7 mouse cellular contexts compared by ENCODE assay signal in the genomic region with DNA sequence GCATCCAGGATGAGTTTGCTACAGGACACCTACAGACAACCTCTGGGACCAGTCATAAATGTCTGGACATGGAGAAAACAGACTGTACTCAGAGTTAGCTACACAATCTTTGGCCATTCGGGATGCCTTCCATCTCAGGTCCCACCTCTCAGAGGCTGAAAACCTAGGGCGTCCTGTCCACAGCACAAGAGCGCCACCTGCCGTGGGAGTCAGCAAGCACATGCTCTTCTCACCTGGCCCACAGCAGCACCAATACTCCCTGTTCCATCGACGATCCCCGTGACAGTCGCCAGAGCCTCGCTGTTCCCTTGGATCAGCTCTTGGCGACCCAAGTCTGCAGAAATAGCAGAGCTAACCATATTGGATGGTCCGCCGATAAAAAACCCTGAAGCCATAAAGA. TPM values are rescaled to one million over a fixed set of nuclear protein-coding genes. Genes with fewer than 3 reads are reported as not detected.
A peak's percentile ranks its signal among the peaks of the same experiment; 100 is the strongest.
DNase-seq lines count a peak whose midpoint lies in the region; ATAC-seq lines count a peak whose summit lies in the region.

No protein-coding gene starts in this region.

- peak; percentile 95 for ATAC-seq in granulocyte monocyte progenitor cell, adult 5-6 weeks (replicated peaks; ENCODE audit: poor library complexity, severe bottlenecking)
- ATAC-seq in midbrain, embryonic 14.5 days (ENCODE audit: low FRiP score, low TSS enrichment), result peak; percentile 62; the same call in 1 of the 2 replicates

- no peak overlapping the region for H3K9ac ChIP-seq in midbrain, embryonic 14.5 days (replicated peaks; ENCODE audit: low read length)

- peaks cover 45% of the 10 kb centered on the region for H3K36me3 ChIP-seq in midbrain, embryonic 14.5 days (ENCODE audit: control insufficient read depth, insufficient read depth, low read length)

- no peaks in the 10 kb centered on the region for H3K9me3 ChIP-seq in midbrain, embryonic 14.5 days (ENCODE audit: control insufficient read depth, low read length)

- H3K27me3 ChIP-seq in midbrain, embryonic 14.5 days (ENCODE audit: control insufficient read depth, insufficient read depth, low read length), result no peaks in the 10 kb centered on the region

- WGBS in midbrain, embryonic 14.5 days, result 16% methylated on average over 12 of the region's 12 CpGs

- peak; percentile 90 for DNase-seq in adrenal gland, postnatal 10 days
- peak; percentile 85 for DNase-seq in embryo, embryonic 9.5 days (ENCODE audit: extremely low spot score)
- DNase-seq in kidney, adult 11 months, result peak; percentile 68
- peak; percentile 79 to 80 for DNase-seq in left cerebral cortex, postnatal 36 days (ENCODE audit: low spot score in 2 of 2)
- DNase-seq in midbrain, embryonic 14.5 days, result peak; percentile 90
- peak; percentile 69 for DNase-seq in spleen, adult 12 weeks (ENCODE audit: low spot score)

- intact Hi-C loops in left cerebral cortex, postnatal 36 days (cut with DNase I), result loop anchor here (1.0 to 5.0 kb wide), 3 partner anchors 87 to 197 kb away; no protein-coding TSS in a partner anchor

- no peak overlapping the region for H3K4me3 ChIP-seq in midbrain, embryonic 14.5 days (replicated peaks; ENCODE audit: low read depth, low read length)

- peaks cover 28% of the 10 kb centered on the region; the same call in 1 of the 2 replicates for H3K4me1 ChIP-seq in midbrain, embryonic 14.5 days (ENCODE audit: control insufficient read depth, insufficient read depth, low read length)

- no peak overlapping the region for H3K27ac ChIP-seq in midbrain, embryonic 14.5 days (replicated peaks; ENCODE audit: low read depth, low read length)

- no peak overlapping the region for H3K4me2 ChIP-seq in midbrain, embryonic 14.5 days (ENCODE audit: low read length)

RNA-seq across cellular contexts. Expression of a gene that starts 33.5 kb away (rescaled TPM):
- 10 to 100 TPM; 35.4 to 38.9 TPM for total RNA-seq in adrenal gland, postnatal 10 days (2021)
- 0.88 TPM in 1 of 2 replicates, not detected in the other for total RNA-seq in granulocyte monocyte progenitor cell, adult 5-6 weeks (2014; fragmentation: Nextera tagmentation)
- 0.26 and 0.41 TPM in 2 replicates for total RNA-seq in granulocyte monocyte progenitor cell, adult 5-6 weeks (2017)
- total RNA-seq in left cerebral cortex, postnatal 36 days (2021), result 10 to 100 TPM; 70.8 to 79.2 TPM
- 58.4 and 69.3 TPM in 2 replicates for polyA plus RNA-seq in midbrain, embryonic 14.5 days (2014; fragmentation: Nextera tagmentation; extraction: Ambion mirVana)

RNA-seq across cellular contexts. Expression of a gene that starts 37.0 kb away (rescaled TPM):
- 1 to 10 TPM; 1.4 to 1.5 TPM for total RNA-seq in adrenal gland, postnatal 10 days (2021)
- 1.4 TPM in 1 of 2 replicates, not detected in the other for total RNA-seq in granulocyte monocyte progenitor cell, adult 5-6 weeks (2014; fragmentation: Nextera tagmentation)
- 0.26 TPM in 1 of 2 replicates, not detected in the other for total RNA-seq in granulocyte monocyte progenitor cell, adult 5-6 weeks (2017)
- not detected for total RNA-seq in left cerebral cortex, postnatal 36 days (2021)
- polyA plus RNA-seq in midbrain, embryonic 14.5 days (2014; fragmentation: Nextera tagmentation; extraction: Ambion mirVana), result 0.17 TPM in 1 of 2 replicates, not detected in the other

Comparison
In these comparisons a context has a peak if more than half of its experiments do, and no peak if none do; other contexts are left out.
1. RNA of a gene that starts 33.5 kb away (total RNA-seq): 70.8 to 79.2 TPM in left cerebral cortex, postnatal 36 days and 35.4 to 38.9 TPM in adrenal gland, postnatal 10 days; 0.26 to 0.88 TPM in granulocyte monocyte progenitor cell, adult 5-6 weeks; every median in the first group is over 10 times any median in the second.
2. Peak in every context shown above with its lines, with median percentiles within 50 percentile points of each other: DNase-seq.